Mouse (Mus musculus) heart, embryonic 12.5 days (tissue): ENCODE results near the gene Vasp. TPM values are rescaled to one million over a fixed set of nuclear protein-coding genes. Genes with fewer than 3 reads are reported as not detected.
A peak's percentile ranks its signal among the peaks of the same experiment; 100 is the strongest.

Experiments used
- ATAC-seq: fragments of 200-750 bp; cut with Nextera tagmentation; 2 replicates; pipeline ENCODE4 v1.8.0; 2017; ENCODE audit warnings: moderate TSS enrichment, moderate library complexity; ENCODE audit not compliant: insufficient number of reproducible peaks, low FRiP score
- H3K27ac ChIP-seq: fragments of 300-500 bp; sonication (generic); 2 replicates; pipeline ENCODE4 v1.5.1; 2016; ENCODE audit warnings: mild to moderate bottlenecking, moderate library complexity; ENCODE audit not compliant: poor library complexity, severe bottlenecking
- H3K27me3 ChIP-seq: fragments of 300-500 bp; sonication (generic); replicated peaks from 2 replicates; pipeline ENCODE4 v1.6.1; 2016; ENCODE audit warnings: mild to moderate bottlenecking, moderate library complexity
- H3K36me3 ChIP-seq: fragments of 300-500 bp; sonication (generic); 2 replicates; pipeline ENCODE4 v1.6.1; 2016; ENCODE audit warnings: mild to moderate bottlenecking, moderate library complexity
- H3K4me1 ChIP-seq: fragments of 300-500 bp; sonication (generic); replicated peaks from 2 replicates; pipeline ENCODE4 v1.6.1; 2016; ENCODE audit warnings: mild to moderate bottlenecking
- H3K4me2 ChIP-seq: fragments of 300-500 bp; sonication (generic); 2 replicates; pipeline ENCODE4 v1.6.1; 2016; ENCODE audit warnings: mild to moderate bottlenecking, moderate library complexity
- H3K4me3 ChIP-seq: fragments of 300-500 bp; sonication (generic); 2 replicates; pipeline ENCODE4 v1.5.1; 2016; ENCODE audit warnings: mild to moderate bottlenecking
- H3K9ac ChIP-seq: fragments of 300-500 bp; sonication (generic); 2 replicates; pipeline ENCODE4 v1.6.1; 2016; ENCODE audit warnings: mild to moderate bottlenecking, moderate library complexity
- H3K9me3 ChIP-seq: fragments of 300-500 bp; sonication (generic); replicated peaks from 2 replicates; pipeline ENCODE4 v1.6.1; 2016; ENCODE audit warnings: mild to moderate bottlenecking, moderate library complexity
- WGBS: fragments of 180-500 bp; shearing (Covaris S2); methylation state at CpG from one replicate; pipeline ENCODE4 v1.1.7; 2016; 5-methylcytosine and 5-hydroxymethylcytosine counted together
- polyA plus RNA-seq: library from polyadenylated mRNA; unstranded; fragments of >200 nt; fragmentation: Nextera tagmentation; extraction: Ambion mirVana; gene quantifications from 2 replicates; pipeline ENCODE4 v1.2.1, GENCODE M21; 2016

The Vasp gene
- polyA plus RNA-seq, 1 experiment from 2014 or later, result 93.7 TPM

DNA sequence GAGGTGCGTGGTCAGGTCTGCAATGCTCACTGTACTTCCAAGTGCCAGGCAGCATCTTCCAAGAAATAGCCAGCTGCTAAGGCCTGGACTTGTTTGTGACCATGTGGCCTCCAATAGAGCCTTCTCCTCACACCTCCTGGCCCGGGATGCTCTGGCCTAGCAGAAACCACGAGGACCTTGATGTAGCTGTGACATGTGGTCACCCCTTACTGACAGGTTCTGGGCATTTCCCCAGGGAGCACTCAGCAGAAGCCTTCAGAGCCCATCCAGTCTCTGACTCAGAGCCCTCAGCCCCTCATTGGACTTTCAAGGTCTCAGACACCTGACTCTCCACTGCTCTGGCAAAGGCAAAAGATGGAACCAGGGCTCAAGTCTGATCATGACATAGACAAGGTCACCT, 26.5 kb downstream of the Vasp start:
- 76% methylated on average over 3 of the region's 3 CpGs for WGBS
- H3K27ac ChIP-seq, result no peak overlapping the region
- peaks cover 3% of the 10 kb centered on the region; the same call in 1 of the 2 replicates for H3K4me1 ChIP-seq
- no peak overlapping the region for H3K9ac ChIP-seq
- H3K4me2 ChIP-seq, result no peak overlapping the region
- H3K36me3 ChIP-seq, result peaks cover 45% of the 10 kb centered on the region
- no peak for ATAC-seq
- no peaks in the 10 kb centered on the region for H3K27me3 ChIP-seq
- no peak overlapping the region for H3K4me3 ChIP-seq
- H3K9me3 ChIP-seq, result no peaks in the 10 kb centered on the region

DNA sequence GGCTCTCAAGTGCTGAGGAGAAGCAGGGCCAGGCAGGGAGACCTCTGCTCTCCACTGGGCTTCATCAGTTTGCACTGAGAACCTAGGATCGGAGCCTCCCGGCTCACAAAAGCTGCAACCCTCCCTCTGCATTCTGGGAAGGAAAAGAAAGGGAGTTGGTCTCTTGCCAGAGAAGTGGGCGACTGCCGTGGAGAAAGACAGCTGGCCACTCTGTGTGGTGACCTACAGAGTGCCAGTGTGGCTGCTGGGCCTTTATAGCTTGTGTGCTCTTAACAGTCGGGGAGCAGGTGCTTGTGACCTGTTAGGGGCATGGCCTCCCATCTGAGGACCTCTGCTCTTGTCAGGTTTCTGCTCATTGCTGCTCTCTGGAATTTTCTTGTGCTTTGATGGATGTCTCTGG, 27.8 kb downstream of the Vasp start:
- no peak for ATAC-seq
- no peak overlapping the region for H3K27ac ChIP-seq
- WGBS, result 76% methylated on average over 5 of the region's 5 CpGs
- H3K4me2 ChIP-seq, result no peak overlapping the region
- no peaks in the 10 kb centered on the region for H3K27me3 ChIP-seq
- H3K9me3 ChIP-seq, result no peaks in the 10 kb centered on the region
- H3K4me1 ChIP-seq, result peaks cover 14% of the 10 kb centered on the region
- H3K36me3 ChIP-seq, result peaks cover 48% of the 10 kb centered on the region
- H3K4me3 ChIP-seq, result no peak overlapping the region
- no peak overlapping the region for H3K9ac ChIP-seq

DNA sequence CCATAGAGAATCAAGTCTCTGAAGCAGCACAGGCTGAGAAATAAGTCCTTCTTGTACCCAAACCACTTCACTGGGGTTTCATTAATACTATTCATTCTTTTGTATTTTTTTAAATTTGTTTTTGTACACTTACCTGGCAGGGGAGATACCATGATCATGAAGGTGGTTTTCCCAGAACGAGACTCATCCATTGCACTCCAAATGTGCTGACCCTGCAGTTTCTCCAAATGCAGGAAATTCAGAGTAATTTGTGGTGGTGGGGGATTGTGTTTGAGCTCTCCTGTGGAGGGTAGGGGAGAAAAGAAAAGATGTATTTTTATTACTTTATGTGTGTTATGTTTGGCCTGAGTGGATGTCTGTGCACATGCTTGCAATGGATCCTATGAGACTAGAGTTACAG, 29.6 kb downstream of the Vasp start:
- no peaks in the 10 kb centered on the region for H3K27me3 ChIP-seq
- H3K27ac ChIP-seq, result no peak overlapping the region
- H3K4me1 ChIP-seq, result peaks cover 30% of the 10 kb centered on the region
- no peak overlapping the region for H3K4me3 ChIP-seq
- peaks cover 39% of the 10 kb centered on the region for H3K36me3 ChIP-seq
- H3K4me2 ChIP-seq, result no peak overlapping the region
- ATAC-seq, result no peak
- H3K9me3 ChIP-seq, result no peaks in the 10 kb centered on the region
- no peak overlapping the region for H3K9ac ChIP-seq
- 84% methylated on average over 1 of the region's 1 CpGs for WGBS

- no peaks in the 10 kb centered on the region for H3K9me3 ChIP-seq
- no peak overlapping the region for H3K4me2 ChIP-seq
- WGBS, result 82% methylated on average over 8 of the region's 8 CpGs
- peaks cover 39% of the 10 kb centered on the region for H3K4me1 ChIP-seq
- no peak overlapping the region for H3K4me3 ChIP-seq
- no peak overlapping the region for H3K27ac ChIP-seq
- ATAC-seq, result no peak
- no peak overlapping the region for H3K9ac ChIP-seq
- no peaks in the 10 kb centered on the region for H3K27me3 ChIP-seq
- peaks cover 30% of the 10 kb centered on the region for H3K36me3 ChIP-seq
Observed at GRCm38 (mm10) chr7:19240905-19241463, 30.6 kb downstream of the Vasp start.

- no peak for ATAC-seq
- Histone ChIP-seq H3K9ac (no peak overlapping the region), H3K36me3 (peaks cover 20% of the 10 kb centered on the region), H3K9me3 (no peaks in the 10 kb centered on the region), H3K27me3 (no peaks in the 10 kb centered on the region), H3K4me1 (peaks cover 48% of the 10 kb centered on the region), H3K4me3 (no peak overlapping the region), H3K4me2 (no peak overlapping the region), H3K27ac (0 out of 2 replicates have a peak overlapping the region, but pooled peaks have one; percentile 25)
- 60% methylated on average over 4 of the region's 4 CpGs for WGBS
Observed at GRCm38 (mm10) chr7:19239986-19240385, 31.6 kb downstream of the Vasp start.

GRCm38 (mm10) chr7:19239423-19239822, 32.2 kb downstream of the Vasp start:
- Histone ChIP-seq H3K9ac (0 out of 2 replicates have a peak overlapping the region, but pooled peaks have one; percentile 3), H3K4me1 (peaks cover 53% of the 10 kb centered on the region), H3K4me2 (no peak overlapping the region), H3K4me3 (no peak overlapping the region), H3K27ac (peak overlapping the region; percentile 90), H3K36me3 (peaks cover 14% of the 10 kb centered on the region; the same call in 1 of the 2 replicates), H3K27me3 (no peaks in the 10 kb centered on the region), H3K9me3 (no peaks in the 10 kb centered on the region)
- 0% methylated on average over 1 of the region's 1 CpGs for WGBS
- peak; percentile 81 for ATAC-seq

DNA sequence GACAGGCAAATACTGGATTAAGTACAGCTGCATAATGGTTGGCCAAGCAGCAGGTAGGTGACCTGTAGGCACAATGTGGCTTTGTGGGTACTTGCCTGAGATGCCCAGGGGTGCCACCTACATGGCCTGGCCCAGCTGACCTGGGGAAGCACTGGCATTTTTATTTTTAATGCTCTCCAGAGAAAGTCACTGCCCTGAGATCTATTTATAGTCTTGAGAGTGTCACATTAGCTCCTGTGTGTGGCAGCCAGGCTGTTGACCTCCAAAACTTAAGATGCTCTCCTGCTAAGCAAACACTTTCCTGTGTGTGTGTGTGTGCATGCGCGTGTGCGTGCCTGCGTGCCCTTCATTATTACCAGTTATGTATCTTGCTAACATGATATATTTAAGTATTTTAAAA, 33.3 kb downstream of the Vasp start:
- H3K9me3 ChIP-seq, result no peaks in the 10 kb centered on the region
- H3K4me1 ChIP-seq, result peaks cover 53% of the 10 kb centered on the region
- peak overlapping the region; percentile 90 for H3K27ac ChIP-seq
- peak overlapping the region; percentile 16; the same call in 1 of the 2 replicates for H3K4me2 ChIP-seq
- no peaks in the 10 kb centered on the region for H3K27me3 ChIP-seq
- H3K9ac ChIP-seq, result no peak overlapping the region
- ATAC-seq, result no peak
- no peak overlapping the region for H3K4me3 ChIP-seq
- peaks cover 14% of the 10 kb centered on the region for H3K36me3 ChIP-seq
- WGBS, result 75% methylated on average over 4 of the region's 4 CpGs

- Histone ChIP-seq H3K9me3 (no peaks in the 10 kb centered on the region), H3K27ac (peak overlapping the region; percentile 57), H3K4me3 (no peak overlapping the region), H3K9ac (peak overlapping the region; percentile 28), H3K36me3 (peaks cover 24% of the 10 kb centered on the region), H3K27me3 (no peaks in the 10 kb centered on the region), H3K4me1 (peaks cover 54% of the 10 kb centered on the region), H3K4me2 (no peak overlapping the region)
- no peak for ATAC-seq
- 73% methylated on average over 2 of the region's 2 CpGs for WGBS
Observed at GRCm38 (mm10) chr7:19236411-19236810, 35.2 kb downstream of the Vasp start.

GRCm38 (mm10) chr7:19235092-19235671, 36.4 kb downstream of the Vasp start:
- Histone ChIP-seq H3K9ac (no peak overlapping the region), H3K9me3 (no peaks in the 10 kb centered on the region), H3K36me3 (peaks cover 21% of the 10 kb centered on the region), H3K4me3 (no peak overlapping the region), H3K27me3 (no peaks in the 10 kb centered on the region), H3K27ac (no peak overlapping the region), H3K4me1 (peaks cover 60% of the 10 kb centered on the region), H3K4me2 (no peak overlapping the region)
- WGBS, result 78% methylated on average over 2 of the region's 2 CpGs
- no peak for ATAC-seq

DNA sequence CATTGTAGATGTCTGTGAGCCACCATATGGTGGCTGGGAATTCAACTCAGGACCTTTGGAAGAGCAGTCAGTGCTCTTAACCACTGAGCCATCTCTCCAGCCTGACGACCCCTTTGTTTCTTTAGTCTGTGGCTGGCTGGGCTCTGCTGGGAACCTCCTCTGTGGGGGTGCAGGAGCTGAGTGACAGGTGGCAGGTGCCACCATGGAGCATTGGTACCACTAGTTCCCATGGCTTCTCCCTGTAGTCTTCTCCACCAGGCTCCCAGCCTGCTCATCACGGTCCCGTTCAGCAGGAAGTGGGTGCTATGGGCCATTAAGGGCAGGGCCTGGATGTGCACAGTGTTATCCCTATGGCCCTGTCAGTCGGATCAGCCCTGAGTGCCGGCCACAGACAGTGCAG, 37.0 kb downstream of the Vasp start:
- no peak for ATAC-seq
- 78% methylated on average over 5 of the region's 5 CpGs for WGBS
- no peak overlapping the region for H3K9ac ChIP-seq
- no peak overlapping the region for H3K27ac ChIP-seq
- H3K27me3 ChIP-seq, result no peaks in the 10 kb centered on the region
- no peaks in the 10 kb centered on the region for H3K9me3 ChIP-seq
- H3K36me3 ChIP-seq, result peaks cover 18% of the 10 kb centered on the region
- no peak overlapping the region for H3K4me2 ChIP-seq
- H3K4me1 ChIP-seq, result peaks cover 60% of the 10 kb centered on the region
- H3K4me3 ChIP-seq, result no peak overlapping the region

DNA sequence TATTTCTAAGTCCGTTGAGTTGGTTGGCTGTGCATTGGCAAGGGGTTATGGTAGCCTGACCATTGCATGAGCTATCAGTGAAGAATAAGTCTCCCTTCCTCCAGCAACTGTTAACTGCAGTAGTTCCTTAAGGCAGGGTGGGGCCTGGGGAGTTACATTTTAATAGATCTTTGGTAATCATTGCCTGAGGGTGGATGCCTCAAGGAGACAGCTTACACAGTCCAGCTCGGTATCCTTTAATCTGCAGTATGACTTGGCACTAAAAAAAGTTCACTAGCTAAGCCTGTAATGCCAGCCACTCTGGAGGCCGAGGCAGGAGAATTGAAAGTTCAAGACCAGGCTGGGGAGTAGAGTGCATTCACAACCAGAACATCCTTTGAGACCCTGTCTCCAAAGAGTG, 39.8 kb downstream of the Vasp start:
- 87% methylated on average over 3 of the region's 3 CpGs for WGBS
- H3K4me2 ChIP-seq, result no peak overlapping the region
- no peak for ATAC-seq

GRCm38 (mm10) chr7:19230899-19231298, 40.7 kb downstream of the Vasp start:
- no peak overlapping the region for H3K4me2 ChIP-seq
- H3K36me3 ChIP-seq, result peaks cover 20% of the 10 kb centered on the region
- no peak for ATAC-seq
- 92% methylated on average over 5 of the region's 5 CpGs for WGBS
- no peak overlapping the region for H3K9ac ChIP-seq
- no peak overlapping the region for H3K27ac ChIP-seq
- no peaks in the 10 kb centered on the region for H3K27me3 ChIP-seq
- H3K4me1 ChIP-seq, result peaks cover 38% of the 10 kb centered on the region
- no peaks in the 10 kb centered on the region for H3K9me3 ChIP-seq
- H3K4me3 ChIP-seq, result no peak overlapping the region

More for the DNA sequence above, 39.8 kb downstream of the Vasp start:
- no peaks in the 10 kb centered on the region for H3K27me3 ChIP-seq
- H3K4me1 ChIP-seq, result peaks cover 45% of the 10 kb centered on the region
- H3K9me3 ChIP-seq, result no peaks in the 10 kb centered on the region
- no peak overlapping the region for H3K4me3 ChIP-seq
- no peak overlapping the region for H3K27ac ChIP-seq
- H3K9ac ChIP-seq, result no peak overlapping the region
- peaks cover 18% of the 10 kb centered on the region for H3K36me3 ChIP-seq
